Mouse (Mus musculus): Measurements from ENCODE around the gene Slc5a1. TPM values are rescaled to one million over a fixed set of nuclear protein-coding genes. Genes with fewer than 3 reads are reported as not detected.
A peak's percentile ranks its signal among the peaks of the same experiment; 100 is the strongest.

The Slc5a1 gene
- total and polyA plus RNA-seq, 2 experiments from 2014 or later: 0.16 to 0.19 TPM

GRCm38 (mm10) chr5:33200071-33200470, 96.1 kb downstream of the Slc5a1 start:
- Histone ChIP-seq H3K9ac (replicated peaks; ENCODE audit: low read length, poor library complexity, severe bottlenecking) (no peak overlapping the region), H3K36me3 (ENCODE audit: insufficient read depth, low read length) (no peaks in the 10 kb centered on the region), H3K27ac (ENCODE audit: low read depth, low read length) (no peak overlapping the region), H3K4me3 (ENCODE audit: low read depth, low read length) (no peak overlapping the region), H3K9me3 (ENCODE audit: low read length) (no peaks in the 10 kb centered on the region), H3K27me3 (ENCODE audit: insufficient read depth, low read length) (no peaks in the 10 kb centered on the region), H3K4me2 (ENCODE audit: low read depth, low read length, poor library complexity, severe bottlenecking) (no peak overlapping the region), H3K4me1 (ENCODE audit: insufficient read depth, low read length) (0 out of 2 replicates have a peak, but pooled peaks cover 2% of the 10 kb centered on the region)
- 62% methylated on average over 1 of the region's 1 CpGs for WGBS
- no peak for TF ChIP-seq CTCF (IDR thresholded peaks at IDR 0.05)
- DNase-seq (ENCODE audit: low spot score): no peak
- ATAC-seq (ENCODE audit: low FRiP score): no peak

DNA sequence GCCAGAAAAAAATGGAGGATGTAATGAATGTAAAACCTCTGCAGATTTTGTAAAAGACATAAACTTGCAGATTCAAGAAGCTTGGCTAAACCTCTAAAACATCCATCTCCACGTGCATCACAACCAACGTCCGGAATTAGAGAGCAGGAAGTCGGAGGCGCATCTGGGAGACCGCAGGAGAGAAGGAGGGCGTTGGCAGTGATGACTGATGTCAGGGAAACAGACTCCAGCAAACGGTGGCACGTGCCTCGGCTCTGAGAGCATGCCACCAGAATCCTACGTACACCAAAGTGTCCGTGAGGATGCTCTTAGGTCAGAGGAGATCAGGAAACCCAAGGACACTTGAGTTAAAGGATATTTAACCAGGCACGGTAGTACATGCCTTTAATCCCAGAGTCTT, 97.7 kb downstream of the Slc5a1 start:
- no peak for TF ChIP-seq CTCF (IDR thresholded peaks at IDR 0.05)
- Histone ChIP-seq H3K4me3 (ENCODE audit: low read depth, low read length) (no peak overlapping the region), H3K9me3 (ENCODE audit: low read length) (no peaks in the 10 kb centered on the region), H3K36me3 (ENCODE audit: insufficient read depth, low read length) (no peaks in the 10 kb centered on the region), H3K4me1 (ENCODE audit: insufficient read depth, low read length) (0 out of 2 replicates have a peak, but pooled peaks cover 2% of the 10 kb centered on the region), H3K9ac (replicated peaks; ENCODE audit: low read length, poor library complexity, severe bottlenecking) (no peak overlapping the region), H3K27ac (ENCODE audit: low read depth, low read length) (no peak overlapping the region), H3K4me2 (ENCODE audit: low read depth, low read length, poor library complexity, severe bottlenecking) (no peak overlapping the region), H3K27me3 (ENCODE audit: insufficient read depth, low read length) (no peaks in the 10 kb centered on the region)
- WGBS: 75% methylated on average over 13 of the region's 13 CpGs
- no peak for ATAC-seq (ENCODE audit: low FRiP score)
- DNase-seq (ENCODE audit: low spot score): no peak

DNA sequence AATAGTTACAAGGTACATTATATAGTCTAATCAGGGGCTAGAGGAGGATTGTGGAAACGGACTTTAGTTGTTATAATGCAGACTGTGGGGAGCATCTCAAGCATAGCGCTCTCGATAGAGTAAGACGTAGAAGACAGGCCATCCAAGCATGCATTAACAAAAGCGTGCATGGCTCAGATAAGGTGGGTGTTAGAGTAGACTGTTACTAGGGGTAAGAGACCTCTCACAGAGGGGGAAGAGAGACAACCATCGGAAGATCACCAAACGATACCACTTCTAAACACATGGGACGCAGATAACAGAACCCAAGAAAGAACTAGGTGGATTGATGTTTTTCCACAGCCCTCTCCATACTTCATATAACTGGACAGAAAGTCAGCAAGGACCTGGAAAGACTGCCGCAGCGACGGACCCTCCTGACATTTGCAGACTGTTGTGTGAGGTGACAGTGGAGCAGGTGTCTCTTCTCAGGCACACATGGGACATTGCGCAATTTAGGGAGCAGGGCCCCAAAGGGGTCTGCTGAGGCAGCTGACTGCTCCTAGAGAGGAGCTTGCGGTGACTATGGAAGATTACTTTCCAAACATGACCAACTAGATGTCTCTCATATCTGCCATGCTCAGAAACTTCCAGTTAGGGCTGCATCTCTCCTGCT, 98.6 kb downstream of the Slc5a1 start:
- Histone ChIP-seq H3K9me3 (ENCODE audit: low read length) (no peaks in the 10 kb centered on the region), H3K27me3 (ENCODE audit: insufficient read depth, low read length) (no peaks in the 10 kb centered on the region), H3K9ac (replicated peaks; ENCODE audit: low read length, poor library complexity, severe bottlenecking) (no peak overlapping the region), H3K4me1 (ENCODE audit: insufficient read depth, low read length) (0 out of 2 replicates have a peak, but pooled peaks cover 2% of the 10 kb centered on the region), H3K27ac (ENCODE audit: low read depth, low read length) (no peak overlapping the region), H3K4me2 (ENCODE audit: low read depth, low read length, poor library complexity, severe bottlenecking) (no peak overlapping the region), H3K36me3 (ENCODE audit: insufficient read depth, low read length) (no peaks in the 10 kb centered on the region), H3K4me3 (ENCODE audit: low read depth, low read length) (no peak overlapping the region)
- DNase-seq (ENCODE audit: low spot score) (no peak), ATAC-seq (ENCODE audit: low FRiP score) (no peak)
- 84% methylated on average over 13 of the region's 13 CpGs for WGBS
- no peak for TF ChIP-seq CTCF (IDR thresholded peaks at IDR 0.05)

- no peaks in the 10 kb centered on the region for H3K36me3 ChIP-seq (ENCODE audit: insufficient read depth, low read length)
- no peak overlapping the region for H3K9ac ChIP-seq (replicated peaks; ENCODE audit: low read length, poor library complexity, severe bottlenecking)
- no peak for TF ChIP-seq CTCF (IDR thresholded peaks at IDR 0.05)
- no peak overlapping the region for H3K27ac ChIP-seq (ENCODE audit: low read depth, low read length)
- H3K4me3 ChIP-seq (ENCODE audit: low read depth, low read length): no peak overlapping the region
- H3K9me3 ChIP-seq (ENCODE audit: low read length): no peaks in the 10 kb centered on the region
- H3K27me3 ChIP-seq (ENCODE audit: insufficient read depth, low read length): no peaks in the 10 kb centered on the region
- H3K4me2 ChIP-seq (ENCODE audit: low read depth, low read length, poor library complexity, severe bottlenecking): no peak overlapping the region
- ATAC-seq (ENCODE audit: low FRiP score): no peak
- no peak for DNase-seq (ENCODE audit: low spot score)
- 81% methylated on average over 6 of the region's 6 CpGs for WGBS
- H3K4me1 ChIP-seq (ENCODE audit: insufficient read depth, low read length): 0 out of 2 replicates have a peak, but pooled peaks cover 2% of the 10 kb centered on the region
Observed at GRCm38 (mm10) chr5:33203171-33203565, 99.1 kb downstream of the Slc5a1 start.

DNA sequence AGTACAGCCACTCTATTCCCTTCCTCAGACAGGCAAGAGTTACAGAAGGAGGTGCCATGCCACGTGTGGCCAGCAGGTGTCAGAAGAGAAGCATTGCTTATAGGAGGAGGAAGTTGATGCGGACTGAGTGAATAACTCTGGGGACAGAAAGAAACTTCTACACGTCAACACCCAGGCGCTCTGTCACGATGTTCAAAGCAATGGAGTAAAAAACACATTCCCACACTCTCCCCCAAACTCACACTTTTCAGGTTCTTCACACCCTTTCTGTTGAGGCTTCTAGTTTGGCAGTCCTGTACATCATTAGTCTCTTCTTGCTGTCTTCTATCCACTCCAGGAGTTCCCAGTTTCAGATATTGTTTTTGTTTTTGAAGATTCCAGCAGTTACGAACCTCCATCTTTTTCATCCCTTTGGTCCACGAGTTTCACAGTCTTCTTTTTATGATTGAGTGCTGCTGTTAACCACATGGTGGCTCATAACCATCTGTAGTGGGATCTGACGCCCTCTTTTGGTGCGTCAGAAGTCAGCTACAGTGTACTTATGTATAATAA, 99.7 kb downstream of the Slc5a1 start:
- peak; percentile 71 for ATAC-seq (ENCODE audit: low FRiP score)
- WGBS: 20% methylated on average over 9 of the region's 9 CpGs
- DNase-seq (ENCODE audit: low spot score): peak; percentile 90
- Histone ChIP-seq H3K4me2 (ENCODE audit: low read depth, low read length, poor library complexity, severe bottlenecking) (peak overlapping the region; percentile 18; the same call in 1 of the 2 replicates), H3K27ac (ENCODE audit: low read depth, low read length) (no peak overlapping the region), H3K9me3 (ENCODE audit: low read length) (no peaks in the 10 kb centered on the region), H3K4me3 (ENCODE audit: low read depth, low read length) (no peak overlapping the region), H3K9ac (replicated peaks; ENCODE audit: low read length, poor library complexity, severe bottlenecking) (no peak overlapping the region), H3K4me1 (ENCODE audit: insufficient read depth, low read length) (0 out of 2 replicates have a peak, but pooled peaks cover 2% of the 10 kb centered on the region), H3K36me3 (ENCODE audit: insufficient read depth, low read length) (no peaks in the 10 kb centered on the region), H3K27me3 (ENCODE audit: insufficient read depth, low read length) (no peaks in the 10 kb centered on the region)
- peak; percentile 99 for TF ChIP-seq CTCF (IDR thresholded peaks at IDR 0.05)

- DNase-seq (ENCODE audit: low spot score) (no peak), ATAC-seq (ENCODE audit: low FRiP score) (no peak)
- 84% methylated on average over 7 of the region's 7 CpGs for WGBS
- no peak overlapping the region for H3K27ac ChIP-seq (ENCODE audit: low read depth, low read length)
- no peak overlapping the region for H3K4me2 ChIP-seq (ENCODE audit: low read depth, low read length, poor library complexity, severe bottlenecking)
- H3K36me3 ChIP-seq (ENCODE audit: insufficient read depth, low read length): no peaks in the 10 kb centered on the region
- H3K27me3 ChIP-seq (ENCODE audit: insufficient read depth, low read length): no peaks in the 10 kb centered on the region
- no peak overlapping the region for H3K9ac ChIP-seq (replicated peaks; ENCODE audit: low read length, poor library complexity, severe bottlenecking)
- 0 out of 2 replicates have a peak, but pooled peaks cover 2% of the 10 kb centered on the region for H3K4me1 ChIP-seq (ENCODE audit: insufficient read depth, low read length)
- H3K4me3 ChIP-seq (ENCODE audit: low read depth, low read length): no peak overlapping the region
- no peaks in the 10 kb centered on the region for H3K9me3 ChIP-seq (ENCODE audit: low read length)
- no peak for TF ChIP-seq CTCF (IDR thresholded peaks at IDR 0.05)
Observed at GRCm38 (mm10) chr5:33204284-33204683, 100.3 kb downstream of the Slc5a1 start.
